Mouse (Mus musculus) liver, embryonic 11.5 days (tissue): ENCODE measurements around the gene Ercc5. TPM values are rescaled to one million over a fixed set of nuclear protein-coding genes. Genes with fewer than 3 reads are reported as not detected.

ENCODE experiments used
- ATAC-seq: fragments of 200-750 bp; cut with Nextera tagmentation; replicated peaks from 2 replicates; pipeline ENCODE4 v1.8.0; 2017; ENCODE audit warnings: moderate number of reproducible peaks, mild to moderate bottlenecking, moderate TSS enrichment, moderate library complexity; ENCODE audit not compliant: low FRiP score
- DNase-seq: peaks from one replicate; pipeline ENCODE4 v3.0.0-alpha.2; 2017; ENCODE audit warnings: low spot score
- H3K27ac ChIP-seq: fragments of 300-500 bp; sonication (generic); 2 replicates; pipeline ENCODE4 v1.5.1; 2014; ENCODE audit warnings: mild to moderate bottlenecking, low read depth, low read length, control low read depth
- H3K27me3 ChIP-seq: fragments of 300-500 bp; sonication (generic); replicated peaks from 2 replicates; pipeline ENCODE4 v1.6.1; 2014; ENCODE audit warnings: low read length, mixed read lengths; ENCODE audit not compliant: control insufficient read depth, insufficient read depth
- H3K36me3 ChIP-seq: fragments of 300-500 bp; sonication (generic); 2 replicates; pipeline ENCODE4 v1.6.1; 2014; ENCODE audit warnings: mild to moderate bottlenecking, low read length, moderate library complexity, mixed read lengths; ENCODE audit not compliant: control insufficient read depth, insufficient read depth
- H3K4me1 ChIP-seq: fragments of 300-500 bp; sonication (generic); replicated peaks from 2 replicates; pipeline ENCODE4 v1.6.1; 2014; ENCODE audit warnings: low read length, mixed read lengths; ENCODE audit not compliant: control insufficient read depth, insufficient read depth
- H3K4me2 ChIP-seq: fragments of 300-500 bp; sonication (generic); 2 replicates; pipeline ENCODE4 v1.6.1; 2014; ENCODE audit warnings: mild to moderate bottlenecking, control low read depth, moderate library complexity
- H3K4me3 ChIP-seq: fragments of 300-500 bp; sonication (generic); 2 replicates; pipeline ENCODE4 v1.5.1; 2014; ENCODE audit warnings: low read depth, low read length, control low read depth
- H3K9ac ChIP-seq: fragments of 300-500 bp; sonication (generic); 2 replicates; pipeline ENCODE4 v1.6.1; 2014; ENCODE audit warnings: low read depth, low read length, control low read depth
- H3K9me3 ChIP-seq: fragments of 300-500 bp; sonication (generic); 2 replicates; pipeline ENCODE4 v1.6.1; 2016; ENCODE audit warnings: low read length, inconsistent platforms, mixed read lengths; ENCODE audit not compliant: control insufficient read depth
- WGBS: fragments of 180-500 bp; shearing (Covaris S2); extraction: QIAGEN DNeasy Blood & Tissue Kit; methylation state at CpG from one replicate; pipeline ENCODE4 v1.1.7; 2014; 5-methylcytosine and 5-hydroxymethylcytosine counted together
- polyA plus RNA-seq: library from polyadenylated mRNA; unstranded; fragments of >200 nt; fragmentation: Nextera tagmentation; extraction: Ambion mirVana; gene quantifications from 2 replicates; pipeline ENCODE4 v1.2.1, GENCODE M21; 2014

Ercc5 gene
- polyA plus RNA-seq, 1 experiment from 2014 or later: 15.0 TPM

DNA sequence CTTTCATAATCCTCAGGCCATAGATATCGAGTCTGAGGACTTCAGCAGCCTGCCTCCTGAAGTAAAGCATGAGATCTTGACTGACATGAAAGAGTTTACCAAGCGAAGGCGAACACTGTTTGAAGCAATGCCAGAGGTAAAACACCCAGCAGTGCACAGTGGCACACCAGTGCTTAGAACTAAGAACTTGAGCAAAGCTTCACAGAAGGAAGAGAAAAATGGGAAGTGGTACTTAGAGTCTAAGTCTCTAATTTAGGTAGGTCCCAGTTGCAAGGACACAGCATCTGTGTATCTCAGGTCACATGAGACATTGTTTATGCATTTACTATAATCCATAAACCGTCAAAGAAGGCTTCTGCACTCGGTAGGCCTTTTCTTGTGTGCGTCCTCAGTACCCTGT, 14.3 kb downstream of the Ercc5 start:
- Histone ChIP-seq H3K36me3 (peaks cover 32% of the 10 kb centered on the region), H3K4me1 (no peaks in the 10 kb centered on the region), H3K27ac (no peak overlapping the region), H3K27me3 (no peaks in the 10 kb centered on the region), H3K9ac (no peak overlapping the region), H3K4me2 (no peak overlapping the region), H3K4me3 (no peak overlapping the region), H3K9me3 (no peaks in the 10 kb centered on the region)
- 89% methylated on average over 6 of the region's 6 CpGs for WGBS
- DNase-seq: no peak
- ATAC-seq: no peak

DNA sequence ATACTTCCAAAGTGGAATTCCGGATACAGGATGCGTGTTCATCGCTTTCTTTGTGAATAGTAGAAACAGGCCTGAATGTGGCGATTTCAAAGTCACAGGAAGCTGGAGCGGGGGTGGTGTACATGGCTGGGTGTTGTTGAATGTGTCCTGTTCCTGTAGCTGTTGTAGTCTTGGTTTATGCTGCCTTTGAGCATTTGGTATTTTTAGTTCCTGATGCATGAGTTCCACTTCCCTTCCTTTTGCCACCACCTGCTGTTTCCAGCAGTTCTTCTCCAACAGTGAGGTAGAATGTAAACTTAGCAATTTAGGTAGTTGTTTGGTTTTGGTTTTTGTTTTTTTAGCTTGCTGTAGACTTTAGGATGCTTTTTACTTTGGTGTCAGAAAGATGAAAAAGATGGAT, 14.8 kb downstream of the Ercc5 start:
- peaks cover 38% of the 10 kb centered on the region for H3K36me3 ChIP-seq
- DNase-seq (no peak), ATAC-seq (no peak)
- H3K4me1 ChIP-seq: no peaks in the 10 kb centered on the region
- no peaks in the 10 kb centered on the region for H3K27me3 ChIP-seq
- no peak overlapping the region for H3K4me3 ChIP-seq
- H3K9me3 ChIP-seq: no peaks in the 10 kb centered on the region
- no peak overlapping the region for H3K9ac ChIP-seq
- WGBS: 93% methylated on average over 5 of the region's 5 CpGs
- no peak overlapping the region for H3K27ac ChIP-seq
- no peak overlapping the region for H3K4me2 ChIP-seq

- no peaks in the 10 kb centered on the region for H3K4me1 ChIP-seq
- H3K36me3 ChIP-seq: peaks cover 41% of the 10 kb centered on the region
- no peaks in the 10 kb centered on the region for H3K9me3 ChIP-seq
- ATAC-seq: no peak
- H3K4me3 ChIP-seq: no peak overlapping the region
- no peak overlapping the region for H3K9ac ChIP-seq
- H3K27me3 ChIP-seq: no peaks in the 10 kb centered on the region
- H3K4me2 ChIP-seq: no peak overlapping the region
- 95% methylated on average over 3 of the region's 3 CpGs for WGBS
- no peak overlapping the region for H3K27ac ChIP-seq
- DNase-seq: no peak
These were observed 20.4 kb downstream of the Ercc5 start for GRCm38 (mm10) chr1:44167859-44168383.

GRCm38 (mm10) chr1:44172656-44173055, 25.1 kb downstream of the Ercc5 start:
- H3K4me3 ChIP-seq: no peak overlapping the region
- 89% methylated on average over 4 of the region's 4 CpGs for WGBS
- H3K4me2 ChIP-seq: no peak overlapping the region
- no peak overlapping the region for H3K9ac ChIP-seq
- ATAC-seq: no peak
- peaks cover 30% of the 10 kb centered on the region for H3K36me3 ChIP-seq
- H3K9me3 ChIP-seq: no peaks in the 10 kb centered on the region
- H3K27me3 ChIP-seq: no peaks in the 10 kb centered on the region
- no peaks in the 10 kb centered on the region for H3K4me1 ChIP-seq
- DNase-seq: no peak
- H3K27ac ChIP-seq: no peak overlapping the region

- no peak for ATAC-seq
- Histone ChIP-seq H3K9ac (no peak overlapping the region), H3K27ac (no peak overlapping the region), H3K9me3 (no peaks in the 10 kb centered on the region), H3K36me3 (peaks cover 25% of the 10 kb centered on the region), H3K4me2 (no peak overlapping the region), H3K27me3 (no peaks in the 10 kb centered on the region), H3K4me1 (no peaks in the 10 kb centered on the region), H3K4me3 (no peak overlapping the region)
- WGBS: 81% methylated on average over 8 of the region's 8 CpGs
- no peak for DNase-seq
These were observed 26.4 kb downstream of the Ercc5 start for GRCm38 (mm10) chr1:44173903-44174302.

DNA sequence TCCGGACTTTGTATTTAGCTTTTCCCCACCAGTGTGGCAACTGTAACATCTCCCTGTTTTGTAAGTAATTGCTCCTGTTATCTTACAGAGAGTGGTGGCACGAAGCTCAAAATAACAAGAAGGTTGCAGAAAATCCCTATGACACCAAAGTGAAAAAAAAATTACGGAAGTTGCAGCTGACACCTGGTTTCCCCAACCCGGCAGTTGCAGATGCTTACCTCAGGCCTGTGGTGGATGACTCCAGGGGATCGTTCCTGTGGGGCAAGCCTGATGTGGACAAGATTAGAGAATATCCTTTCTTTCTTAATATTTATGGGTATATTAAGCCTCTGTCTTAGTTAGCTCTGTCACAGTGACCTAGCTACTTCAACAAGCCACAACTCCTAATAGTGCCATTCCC, 30.5 kb downstream of the Ercc5 start:
- peaks cover 10% of the 10 kb centered on the region; the same call in 1 of the 2 replicates for H3K36me3 ChIP-seq
- H3K27ac ChIP-seq: no peak overlapping the region
- no peak overlapping the region for H3K4me2 ChIP-seq

DNA sequence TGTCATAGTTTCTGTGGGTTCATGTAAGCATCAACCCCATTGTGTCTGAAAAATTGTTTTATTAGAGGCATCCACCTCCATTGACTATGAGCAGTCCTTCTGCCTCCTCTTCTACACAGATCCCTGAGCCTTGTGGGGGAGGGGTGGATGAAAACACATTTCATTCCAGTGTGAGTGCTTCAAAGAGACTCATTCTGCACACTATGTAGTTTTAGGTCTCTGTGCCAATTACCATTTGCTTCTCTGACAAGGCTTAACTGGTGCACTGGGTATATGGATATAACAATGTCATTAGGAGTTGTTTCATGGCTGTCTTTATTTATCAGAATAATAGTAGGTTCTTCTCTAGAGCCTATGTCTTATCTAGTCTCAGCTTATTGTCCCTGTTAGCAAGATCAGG, 38.9 kb downstream of the Ercc5 start:
- Histone ChIP-seq H3K4me2 (no peak overlapping the region), H3K27ac (no peak overlapping the region), H3K27me3 (no peaks in the 10 kb centered on the region), H3K4me1 (no peaks in the 10 kb centered on the region), H3K9ac (no peak overlapping the region), H3K4me3 (no peak overlapping the region), H3K9me3 (no peaks in the 10 kb centered on the region), H3K36me3 (no peaks in the 10 kb centered on the region)
- DNase-seq (no peak), ATAC-seq (no peak)

More for the DNA sequence above, 30.5 kb downstream of the Ercc5 start:
- DNase-seq (no peak), ATAC-seq (no peak)
- no peaks in the 10 kb centered on the region for H3K27me3 ChIP-seq
- 92% methylated on average over 5 of the region's 5 CpGs for WGBS
- H3K4me3 ChIP-seq: no peak overlapping the region
- H3K9ac ChIP-seq: no peak overlapping the region
- no peaks in the 10 kb centered on the region for H3K4me1 ChIP-seq
- no peaks in the 10 kb centered on the region for H3K9me3 ChIP-seq

GRCm38 (mm10) chr1:44198273-44199171, 51.0 kb downstream of the Ercc5 start:
- H3K9me3 ChIP-seq: no peaks in the 10 kb centered on the region
- peak overlapping the region; percentile 39 for H3K4me3 ChIP-seq
- peaks cover 3% of the 10 kb centered on the region; the same call in 1 of the 2 replicates for H3K27me3 ChIP-seq
- ATAC-seq (no peak), DNase-seq (peak; percentile 37)
- no peak overlapping the region for H3K9ac ChIP-seq
- 16% methylated on average over 47 of the region's 47 CpGs for WGBS
- H3K36me3 ChIP-seq: no peaks in the 10 kb centered on the region
- H3K4me1 ChIP-seq: no peaks in the 10 kb centered on the region
- H3K27ac ChIP-seq: no peak overlapping the region
- H3K4me2 ChIP-seq: peak overlapping the region; percentile 67

GRCm38 (mm10) chr1:44202876-44203275, 55.3 kb downstream of the Ercc5 start:
- H3K27ac ChIP-seq: no peak overlapping the region
- H3K4me2 ChIP-seq: no peak overlapping the region
- peaks cover 3% of the 10 kb centered on the region; the same call in 1 of the 2 replicates for H3K27me3 ChIP-seq
- ATAC-seq (no peak), DNase-seq (no peak)
- no peak overlapping the region for H3K9ac ChIP-seq
- no peaks in the 10 kb centered on the region for H3K9me3 ChIP-seq
- H3K36me3 ChIP-seq: no peaks in the 10 kb centered on the region
- 87% methylated on average over 15 of the region's 15 CpGs for WGBS
- no peak overlapping the region for H3K4me3 ChIP-seq
- no peaks in the 10 kb centered on the region for H3K4me1 ChIP-seq
